Mouse (Mus musculus): ENCODE results near the gene Tbk1. TPM values are rescaled to one million over a fixed set of nuclear protein-coding genes. Genes with fewer than 3 reads are reported as not detected.

Tbk1 gene
- total and polyA plus RNA-seq, 3 experiments = 29.5 to 46.0 (median 44.0) TPM

DNA sequence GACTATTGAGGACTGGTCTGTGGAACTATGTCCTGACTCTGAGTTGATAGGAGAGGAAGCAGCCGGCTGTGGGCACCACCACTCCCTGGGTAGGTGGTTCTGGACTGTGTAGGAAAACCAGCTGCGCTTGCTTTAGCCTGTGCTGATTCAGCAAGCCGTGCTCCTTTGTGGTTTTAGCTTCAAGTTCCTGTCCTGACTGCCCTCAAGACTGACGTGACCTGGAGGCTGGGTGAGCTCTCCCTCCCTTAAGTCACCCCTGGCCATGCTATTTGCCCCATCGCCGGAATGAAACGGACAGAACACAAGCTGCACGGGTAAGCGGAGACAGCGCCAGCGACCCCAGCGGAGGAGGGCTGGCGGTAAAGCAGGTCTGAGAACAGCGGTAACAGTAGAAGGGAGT, 4.5 kb upstream of the Tbk1 start:
- TF ChIP-seq CHD1 (IDR thresholded peaks at IDR 0.05; ENCODE audit: low read depth, low read length) (no peak), IRF4 (IDR thresholded peaks at IDR 0.05; ENCODE audit: low read depth, low read length) (no peak), EP300 (IDR thresholded peaks at IDR 0.05; ENCODE audit: low read length) (no peak), ZNF384 (IDR thresholded peaks at IDR 0.05; ENCODE audit: low read depth, low read length) (no peak), NRF1 (IDR thresholded peaks at IDR 0.05; ENCODE audit: low read depth, low read length) (no peak), KAT2A (IDR thresholded peaks at IDR 0.05; ENCODE audit: insufficient replicate concordance, low read length) (no peak), ZMIZ1 (IDR thresholded peaks at IDR 0.05; ENCODE audit: low read depth, low read length) (no peak), HCFC1 (IDR thresholded peaks at IDR 0.05; ENCODE audit: low read depth, low read length) (no peak), MYC (IDR thresholded peaks at IDR 0.05; ENCODE audit: low read depth, low read length) (no peak), JUN (IDR thresholded peaks at IDR 0.05; ENCODE audit: insufficient read depth, low read depth, low read length) (no peak)
- Histone ChIP-seq H3K79me2 (replicated peaks; ENCODE audit: control insufficient read depth, extremely low read depth, insufficient read depth, poor library complexity, severe bottlenecking) (peaks cover 3% of the 10 kb centered on the region), H3K36me3 (replicated peaks in 1 of 2; ENCODE audit: control insufficient read depth in 1 of 2, insufficient read depth in 1 of 2, low read length in 1 of 2) (peaks cover 51 to 59% of the 10 kb centered on the region in 2 experiments), H3K4me2 (ENCODE audit: insufficient read depth, low read depth, poor library complexity, severe bottlenecking) (no peak overlapping the region), H3K4me1 (ENCODE audit: control insufficient read depth in 1 of 2, insufficient read depth in 2 of 2) (peaks cover 3 to 9% of the 10 kb centered on the region in 2 experiments; a peak in 2 of 4 replicates), H3K4me3 (replicated peaks in 1 of 3; ENCODE audit: low read depth in 2 of 3, low read length in 2 of 3, poor library complexity in 1 of 3) (no peak overlapping the region), H3K9me3 (replicated peaks; ENCODE audit: low read length) (no peaks in the 10 kb centered on the region), H3K27me3 (replicated peaks) (no peaks in the 10 kb centered on the region), H3K27ac (ENCODE audit: insufficient read depth, low read depth) (no peak overlapping the region), H3K9ac (ENCODE audit: insufficient read depth, low read depth) (no peak overlapping the region)
- dilution Hi-C loops (cut with MboI; ENCODE audit: extremely low pct_ligation_motif_present, extremely low pct_unique_long_range_greater_than_20kb, low sequenced_read_pairs) (no loop called here), in situ Hi-C loops (cut with MboI; ENCODE audit: low pct_ligation_motif_present, low pct_unique_long_range_greater_than_20kb, low sequenced_read_pairs) (no loop called here)
- DNase-seq (ENCODE audit: extremely low read depth) = no peak

GRCm38 (mm10) chr10:121587371-121587840, 819 bp upstream of the Tbk1 start:
- TF ChIP-seq TBP (conservative IDR thresholded peaks at IDR 0.05; ENCODE audit: low read depth, low read length) = no peak
- no peak for TF ChIP-seq USF1 (IDR thresholded peaks at IDR 0.05; ENCODE audit: low read depth, low read length)
- TF ChIP-seq EP300 (IDR thresholded peaks at IDR 0.05; ENCODE audit: low read length) = 0 out of 2 replicates have a peak, but pooled peaks have one; percentile 53
- TF ChIP-seq MAZ (IDR thresholded peaks at IDR 0.05; ENCODE audit: low read depth, low read length) = no peak
- no peak for TF ChIP-seq NRF1 (IDR thresholded peaks at IDR 0.05; ENCODE audit: low read depth, low read length)
- no peak for TF ChIP-seq TCF12 (IDR thresholded peaks at IDR 0.05; ENCODE audit: low read depth, low read length)
- TF ChIP-seq ZKSCAN1 (IDR thresholded peaks at IDR 0.05; ENCODE audit: borderline replicate concordance, low read depth, low read length) = no peak
- no peak for TF ChIP-seq POLR2AphosphoS2 (IDR thresholded peaks at IDR 0.05; ENCODE audit: low read depth, low read length)
- no peak for TF ChIP-seq MAX (IDR thresholded peaks at IDR 0.05; ENCODE audit: low read length)
- TF ChIP-seq ETS1 (conservative IDR thresholded peaks at IDR 0.05; ENCODE audit: low read depth, low read length) = no peak
- TF ChIP-seq MEF2A (IDR thresholded peaks at IDR 0.05; ENCODE audit: borderline replicate concordance, low read depth, low read length) = no peak
- no peak for TF ChIP-seq ZMIZ1 (IDR thresholded peaks at IDR 0.05; ENCODE audit: low read depth, low read length)
- TF ChIP-seq RCOR1 (conservative IDR thresholded peaks at IDR 0.05; ENCODE audit: low read depth, low read length) = no peak
- TF ChIP-seq BHLHE40 (IDR thresholded peaks at IDR 0.05; ENCODE audit: low read depth, low read length) = peak; percentile 39; the same call in 1 of the 2 replicates
- TF ChIP-seq ELF1 (IDR thresholded peaks at IDR 0.05; ENCODE audit: low read depth, low read length) = no peak
- no peak for TF ChIP-seq SMC3 (IDR thresholded peaks at IDR 0.05; ENCODE audit: low read depth, low read length)
- TF ChIP-seq CTCF (conservative IDR thresholded peaks at IDR 0.05 in 1 of 2, IDR thresholded peaks at IDR 0.05 in 1 of 2; ENCODE audit: low read depth in 2 of 2, low read length in 2 of 2) = no peak
- TF ChIP-seq MXI1 (IDR thresholded peaks at IDR 0.05; ENCODE audit: low read depth, low read length) = 0 out of 2 replicates have a peak, but pooled peaks have one; percentile 16
- TF ChIP-seq MYC (IDR thresholded peaks at IDR 0.05; ENCODE audit: low read depth, low read length) = no peak
- TF ChIP-seq JUN (IDR thresholded peaks at IDR 0.05; ENCODE audit: insufficient read depth, low read depth, low read length) = no peak
- TF ChIP-seq GABPA (IDR thresholded peaks at IDR 0.05; ENCODE audit: insufficient replicate concordance, low read depth, low read length) = no peak
- Histone ChIP-seq H3K4me2 (ENCODE audit: insufficient read depth, low read depth, poor library complexity, severe bottlenecking) (peak overlapping the region; percentile 73), H3K27ac (ENCODE audit: insufficient read depth, low read depth) (no peak overlapping the region; the same call in 1 of the 2 replicates), H3K27me3 (replicated peaks) (no peaks in the 10 kb centered on the region), H3K4me1 (ENCODE audit: control insufficient read depth in 1 of 2, insufficient read depth in 2 of 2) (peaks cover 4 to 30% of the 10 kb centered on the region in 2 experiments), H3K9me3 (replicated peaks; ENCODE audit: low read length) (no peaks in the 10 kb centered on the region), H3K4me3 (replicated peaks in 1 of 3; ENCODE audit: low read depth in 2 of 3, low read length in 2 of 3, poor library complexity in 1 of 3) (peak overlapping the region; percentile 81 to 86 (median 84)), H3K79me2 (replicated peaks; ENCODE audit: control insufficient read depth, extremely low read depth, insufficient read depth, poor library complexity, severe bottlenecking) (peaks cover 38% of the 10 kb centered on the region), H3K36me3 (replicated peaks in 1 of 2; ENCODE audit: control insufficient read depth in 1 of 2, insufficient read depth in 1 of 2, low read length in 1 of 2) (peaks cover 46% of the 10 kb centered on the region in 2 experiments), H3K9ac (ENCODE audit: insufficient read depth, low read depth) (peak overlapping the region; percentile 98)
- in situ Hi-C loops (cut with MboI; ENCODE audit: low pct_ligation_motif_present, low pct_unique_long_range_greater_than_20kb, low sequenced_read_pairs) (no loop called here), dilution Hi-C loops (cut with MboI; ENCODE audit: extremely low pct_ligation_motif_present, extremely low pct_unique_long_range_greater_than_20kb, low sequenced_read_pairs) (no loop called here)
- peak; percentile 25 for DNase-seq (ENCODE audit: extremely low read depth)

Data from CH12.LX (cell line).